In genomic region chr3:86224314-86224563, GRCm38 (mm10) we compare ENCODE assay signal across 8 mouse cellular contexts. TPM values are rescaled to one million over a fixed set of nuclear protein-coding genes. Genes with fewer than 3 reads are reported as not detected.
A peak's percentile ranks its signal among the peaks of the same experiment; 100 is the strongest.
DNase-seq lines count a peak whose midpoint lies in the region; ATAC-seq and TF ChIP-seq lines count a peak whose summit lies in the region.

No protein-coding gene starts in this region.

- H3K27ac ChIP-seq in lung, embryonic 15.5 days, result peak overlapping the region; percentile 96
- H3K27ac ChIP-seq in embryonic facial prominence, embryonic 14.5 days (replicated peaks; ENCODE audit: low read depth, low read length), result peak overlapping the region; percentile 86
- H3K27ac ChIP-seq in intestine, postnatal 0 days (ENCODE audit: low read depth, low read length), result peak overlapping the region; percentile 97
- peak overlapping the region; percentile 96 for H3K27ac ChIP-seq in neural tube, embryonic 15.5 days (replicated peaks)

- no peaks in the 10 kb centered on the region for H3K36me3 ChIP-seq in lung, embryonic 15.5 days
- H3K36me3 ChIP-seq in embryonic facial prominence, embryonic 14.5 days (ENCODE audit: control insufficient read depth, insufficient read depth, low read length), result no peaks in the 10 kb centered on the region
- no peaks in the 10 kb centered on the region for H3K36me3 ChIP-seq in intestine, postnatal 0 days (ENCODE audit: control insufficient read depth, insufficient read depth)
- H3K36me3 ChIP-seq in neural tube, embryonic 15.5 days, result no peaks in the 10 kb centered on the region

- peak overlapping the region; percentile 91 for H3K4me2 ChIP-seq in lung, embryonic 15.5 days
- H3K4me2 ChIP-seq in embryonic facial prominence, embryonic 14.5 days (ENCODE audit: low read depth, low read length), result peak overlapping the region; percentile 81
- peak overlapping the region; percentile 87 for H3K4me2 ChIP-seq in intestine, postnatal 0 days (replicated peaks; ENCODE audit: low read depth)
- H3K4me2 ChIP-seq in neural tube, embryonic 15.5 days, result peak overlapping the region; percentile 92

- peak overlapping the region; percentile 71 for H3K9ac ChIP-seq in lung, embryonic 15.5 days
- H3K9ac ChIP-seq in embryonic facial prominence, embryonic 14.5 days (ENCODE audit: low read depth, low read length), result peak overlapping the region; percentile 89
- H3K9ac ChIP-seq in intestine, postnatal 0 days (ENCODE audit: low read depth, low read length), result peak overlapping the region; percentile 94
- peak overlapping the region; percentile 96 for H3K9ac ChIP-seq in neural tube, embryonic 15.5 days (replicated peaks)

- no peak for DNase-seq in lung, postnatal 10 days
- no peak for DNase-seq in embryonic facial prominence, embryonic 14.5 days (ENCODE audit: low spot score)
- DNase-seq in embryo, embryonic 9.5 days (ENCODE audit: extremely low spot score), result no peak
- DNase-seq in right cerebral cortex, adult 2 months (ENCODE audit: low spot score in 2 of 2), result no peak
- no peak for DNase-seq in cerebellum, adult 9-11 months

- H3K4me3 ChIP-seq in lung, embryonic 15.5 days, result peak overlapping the region; percentile 70
- H3K4me3 ChIP-seq in embryonic facial prominence, embryonic 14.5 days (ENCODE audit: low read depth, low read length), result peak overlapping the region; percentile 94
- H3K4me3 ChIP-seq in intestine, postnatal 0 days (ENCODE audit: low read depth, low read length), result peak overlapping the region; percentile 92
- H3K4me3 ChIP-seq in neural tube, embryonic 15.5 days (replicated peaks), result peak overlapping the region; percentile 91

- 0 out of 2 replicates have a peak, but pooled peaks cover 7% of the 10 kb centered on the region for H3K4me1 ChIP-seq in lung, embryonic 15.5 days
- peaks cover 5% of the 10 kb centered on the region for H3K4me1 ChIP-seq in embryonic facial prominence, embryonic 14.5 days (ENCODE audit: control insufficient read depth, insufficient read depth, low read length)
- H3K4me1 ChIP-seq in intestine, postnatal 0 days (replicated peaks; ENCODE audit: control insufficient read depth, insufficient read depth, low read length), result no peaks in the 10 kb centered on the region
- H3K4me1 ChIP-seq in neural tube, embryonic 15.5 days, result peaks cover 6% of the 10 kb centered on the region

- ATAC-seq in lung, embryonic 15.5 days (ENCODE audit: borderline replicate concordance, extremely low read depth, low FRiP score, low TSS enrichment), result no peak
- no peak; the same call in 1 of the 2 replicates for ATAC-seq in embryonic facial prominence, embryonic 14.5 days (ENCODE audit: low read depth)
- no peak for ATAC-seq in intestine, postnatal 0 days
- ATAC-seq in neural tube, embryonic 15.5 days (ENCODE audit: low FRiP score), result peak; percentile 71; the same call in 1 of the 2 replicates

- H3K27me3 ChIP-seq in lung, embryonic 15.5 days, result 0 out of 2 replicates have a peak, but pooled peaks cover 7% of the 10 kb centered on the region
- no peaks in the 10 kb centered on the region for H3K27me3 ChIP-seq in embryonic facial prominence, embryonic 14.5 days (replicated peaks; ENCODE audit: control insufficient read depth, insufficient read depth, low read length)
- no peaks in the 10 kb centered on the region for H3K27me3 ChIP-seq in intestine, postnatal 0 days (replicated peaks; ENCODE audit: control insufficient read depth, insufficient read depth, low read length)
- no peaks in the 10 kb centered on the region for H3K27me3 ChIP-seq in neural tube, embryonic 15.5 days (replicated peaks)

- WGBS in lung, embryonic 15.5 days, result under 1% methylated on average over 14 of the region's 28 CpGs
- 0% methylated on average over 2 of the region's 28 CpGs for WGBS in embryonic facial prominence, embryonic 14.5 days
- WGBS in intestine, postnatal 0 days, result 2% methylated on average over 18 of the region's 28 CpGs
- 0% methylated on average over 26 of the region's 28 CpGs for WGBS in neural tube, embryonic 15.5 days

- no peak for TF ChIP-seq CTCF in intestine, postnatal 0 days (IDR thresholded peaks at IDR 0.05; ENCODE audit: low read depth)

- H3K9me3 ChIP-seq in lung, embryonic 15.5 days, result no peaks in the 10 kb centered on the region
- no peaks in the 10 kb centered on the region for H3K9me3 ChIP-seq in embryonic facial prominence, embryonic 14.5 days (ENCODE audit: control insufficient read depth, low read length)
- no peaks in the 10 kb centered on the region for H3K9me3 ChIP-seq in intestine, postnatal 0 days (ENCODE audit: control insufficient read depth)
- no peaks in the 10 kb centered on the region for H3K9me3 ChIP-seq in neural tube, embryonic 15.5 days (replicated peaks)

RNA-seq across cellular contexts. Expression of gene Lrba, which starts 0.2 kb away (rescaled TPM):
- 2.9 and 3.2 TPM in 2 replicates for polyA plus RNA-seq in lung, embryonic 15.5 days (2015; fragmentation: Nextera tagmentation; extraction: Ambion mirVana)
- polyA plus RNA-seq in embryonic facial prominence, embryonic 14.5 days (2014; fragmentation: Nextera tagmentation; extraction: Ambion mirVana), result 7.9 and 9.2 TPM in 2 replicates
- 8.8 and 10.3 TPM in 2 replicates for polyA plus RNA-seq in intestine, postnatal 0 days (2015; fragmentation: Nextera tagmentation; extraction: Ambion mirVana)
- 5.2 and 5.7 TPM in 2 replicates for polyA plus RNA-seq in neural tube, embryonic 15.5 days (2015; fragmentation: Nextera tagmentation; extraction: Ambion mirVana)
